Mouse (Mus musculus) embryonic fibroblast, embryonic 13.5 days (primary cell): ENCODE measurements around the gene Macrod2.

Experiments used
- CTCF ChIP-seq: IDR thresholded peaks from 2 replicates; pipeline ENCODE4 v1.5.1; 2011; ENCODE audit warnings: mild to moderate bottlenecking, control low read depth, low read length, moderate library complexity, borderline replicate concordance; ENCODE audit not compliant: insufficient read depth
- POLR2A ChIP-seq: IDR thresholded peaks from 2 replicates; pipeline ENCODE4 v1.6.1; 2011; ENCODE audit warnings: low read depth, mild to moderate bottlenecking, control low read depth, low read length, moderate library complexity

GRCm38 (mm10) chr2:140775448-140776101 lies 380.5 kb downstream of the Macrod2 start:
- TF ChIP-seq POLR2A: no peak
- TF ChIP-seq CTCF: no peak
